Mouse (Mus musculus) brain, embryonic 14.5 days (tissue): ENCODE data around the gene Synpr. TPM values are rescaled to one million over a fixed set of nuclear protein-coding genes. Genes with fewer than 3 reads are reported as not detected.

Source experiments
- DNase-seq: peaks from one replicate; pipeline ENCODE4 v3.0.0-alpha.2; 2011; ENCODE audit warnings: low read depth
- CTCF ChIP-seq: fragments of 200-500 bp; IDR thresholded peaks from 2 replicates; pipeline ENCODE4 v1.5.1; 2012; ENCODE audit warnings: inconsistent platforms, mild to moderate bottlenecking, moderate library complexity, borderline replicate concordance; ENCODE audit not compliant: insufficient read depth, insufficient read length; ENCODE audit errors: extremely low read depth
- POLR2A ChIP-seq: fragments of 200-500 bp; IDR thresholded peaks from 2 replicates; pipeline ENCODE4 v1.6.1; 2012; ENCODE audit warnings: mild to moderate bottlenecking, inconsistent platforms, borderline replicate concordance; ENCODE audit not compliant: poor library complexity, insufficient read depth, insufficient read length, severe bottlenecking; ENCODE audit errors: extremely low read depth
- polyA plus RNA-seq: library from polyadenylated mRNA; depleted of rRNA; stranded (reverse); fragments of >200 nt; gene quantifications from 2 replicates; pipeline ENCODE4 v1.2.3, GENCODE M21; 2012

Synpr gene
- polyA plus RNA-seq, 1 experiment: 25.2 TPM

DNA sequence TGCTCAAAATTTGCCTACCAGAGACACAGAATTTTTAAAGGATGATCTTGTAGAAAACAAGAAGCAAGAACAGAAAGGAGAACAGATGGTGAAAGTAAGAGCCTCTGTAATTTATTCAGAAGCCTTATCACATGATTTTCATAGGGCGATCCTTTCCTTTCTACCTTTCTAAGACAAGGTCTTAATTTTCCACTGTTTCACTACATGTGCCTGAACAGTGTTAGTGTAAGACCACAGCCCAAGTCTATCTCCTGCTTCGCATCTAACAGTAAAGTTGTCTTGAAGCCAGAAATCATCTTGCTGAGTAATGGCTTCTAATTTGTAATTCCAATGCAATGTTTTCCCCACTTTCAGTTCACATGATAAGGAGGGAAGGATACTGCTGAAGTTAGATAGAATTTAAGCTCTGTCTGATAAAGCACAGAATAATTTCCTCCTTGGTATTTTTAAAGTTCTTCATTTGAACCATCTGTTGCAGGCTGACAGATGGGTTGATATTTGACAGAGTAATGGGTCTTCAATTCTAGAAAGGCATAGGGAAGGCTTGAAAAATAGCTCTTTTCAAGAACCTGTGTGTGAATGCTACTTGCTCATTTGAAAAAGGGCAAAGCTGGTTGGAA, 308.9 kb downstream of the Synpr start:
- TF ChIP-seq POLR2A (no peak), CTCF (no peak)
- DNase-seq: no peak

DNA sequence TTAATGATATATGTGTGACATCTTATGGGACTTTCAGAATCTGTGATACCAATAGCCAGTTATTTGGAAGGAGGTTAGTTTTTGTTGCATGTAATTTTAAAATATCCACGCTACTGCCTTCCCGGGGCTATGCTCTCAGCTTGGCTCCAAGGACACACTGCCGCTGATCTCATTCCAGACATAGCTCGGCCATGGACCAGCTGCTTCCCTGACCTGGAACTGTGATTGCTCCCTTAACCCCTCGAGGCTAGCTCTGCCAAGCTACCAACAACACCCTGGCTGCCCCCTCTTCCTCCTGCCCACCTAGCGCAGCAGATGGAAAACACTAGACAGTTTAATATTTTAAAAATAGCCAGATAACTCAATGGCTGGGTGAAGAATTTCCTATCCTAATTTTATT, 311.7 kb downstream of the Synpr start:
- TF ChIP-seq POLR2A: no peak
- TF ChIP-seq CTCF: no peak
- DNase-seq: no peak

DNA sequence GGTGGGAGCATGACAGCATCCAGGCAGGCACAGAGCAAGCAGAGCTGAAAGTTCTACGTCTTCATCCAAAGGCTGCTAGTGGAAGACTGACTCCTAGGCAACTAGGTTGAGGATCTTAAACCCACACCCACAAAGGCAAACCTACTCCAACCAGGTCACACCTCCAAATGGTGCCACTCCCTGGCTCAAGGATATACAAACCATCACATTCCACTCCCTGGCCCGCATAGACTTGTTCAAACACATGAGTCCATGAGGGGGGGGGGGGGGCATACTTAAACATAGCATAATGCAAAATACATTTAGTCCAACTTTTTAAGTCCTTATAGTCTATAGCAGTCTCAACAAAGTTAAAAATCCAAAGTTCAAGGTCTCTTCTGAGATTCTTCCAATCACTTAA, 312.6 kb downstream of the Synpr start:
- no peak for DNase-seq
- TF ChIP-seq POLR2A (no peak), CTCF (no peak)

DNA sequence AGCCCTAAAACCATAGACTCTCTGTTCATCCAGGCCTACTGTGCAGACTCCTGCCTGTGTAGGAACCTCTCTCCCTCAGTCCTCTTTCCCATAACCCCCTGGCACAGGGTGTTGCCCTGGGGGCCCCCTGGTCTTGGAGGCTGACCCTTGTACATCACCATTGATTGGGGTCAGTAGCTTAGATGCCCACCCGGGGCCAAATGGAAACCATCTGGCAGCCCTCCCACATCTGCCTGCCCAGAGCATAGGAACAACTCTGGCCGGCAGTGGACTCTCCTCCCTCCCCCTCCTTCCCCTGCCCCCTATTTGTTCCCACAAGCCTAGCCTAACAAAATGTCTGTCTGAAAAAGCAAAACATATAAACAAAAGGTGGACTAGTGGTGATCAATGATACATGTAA, 336.0 kb downstream of the Synpr start:
- no peak for DNase-seq
- TF ChIP-seq POLR2A: no peak
- no peak for TF ChIP-seq CTCF

DNA sequence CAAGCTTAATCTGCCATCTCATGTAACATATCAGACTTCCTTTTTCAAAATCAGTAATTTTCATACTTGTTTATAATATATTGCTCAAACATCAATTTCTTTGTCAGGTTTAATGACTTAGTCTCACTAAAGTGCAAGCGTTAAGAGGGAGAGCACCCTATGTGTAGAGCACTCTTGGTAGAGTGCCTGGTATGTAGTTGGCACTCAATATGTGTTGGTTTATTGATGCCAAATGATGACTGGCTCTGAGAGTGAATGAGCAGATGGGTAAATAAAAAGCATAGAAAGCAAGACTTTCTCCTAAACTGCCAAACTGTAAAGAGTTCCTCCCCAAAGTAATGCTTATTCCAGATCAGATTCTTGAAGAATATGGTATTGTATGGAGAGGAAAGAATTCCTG, 365.3 kb downstream of the Synpr start:
- peak; percentile 81 for DNase-seq

DNA sequence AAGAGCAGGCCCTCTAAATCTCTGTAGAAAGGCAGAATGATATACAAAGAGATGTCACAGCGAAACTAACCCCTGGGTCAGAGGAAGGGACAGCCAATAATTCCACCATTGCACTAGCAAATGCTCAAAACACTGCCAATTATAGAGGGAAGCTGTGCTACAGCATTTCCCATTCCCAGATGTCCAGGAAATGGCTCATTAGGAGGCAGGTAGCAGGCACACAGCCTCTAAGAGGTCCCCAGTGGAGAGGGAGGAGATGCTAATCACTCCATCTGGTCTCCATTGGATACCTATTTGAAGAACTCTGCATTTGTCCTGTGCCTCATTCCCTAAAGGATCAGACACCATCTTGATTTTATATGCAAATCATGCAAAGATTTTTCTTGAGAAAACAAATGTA, 366.5 kb downstream of the Synpr start:
- peak; percentile 80 for DNase-seq
- TF ChIP-seq POLR2A (no peak), CTCF (no peak)

More for the DNA sequence above, 365.3 kb downstream of the Synpr start:
- TF ChIP-seq CTCF: no peak
- no peak for TF ChIP-seq POLR2A

DNA sequence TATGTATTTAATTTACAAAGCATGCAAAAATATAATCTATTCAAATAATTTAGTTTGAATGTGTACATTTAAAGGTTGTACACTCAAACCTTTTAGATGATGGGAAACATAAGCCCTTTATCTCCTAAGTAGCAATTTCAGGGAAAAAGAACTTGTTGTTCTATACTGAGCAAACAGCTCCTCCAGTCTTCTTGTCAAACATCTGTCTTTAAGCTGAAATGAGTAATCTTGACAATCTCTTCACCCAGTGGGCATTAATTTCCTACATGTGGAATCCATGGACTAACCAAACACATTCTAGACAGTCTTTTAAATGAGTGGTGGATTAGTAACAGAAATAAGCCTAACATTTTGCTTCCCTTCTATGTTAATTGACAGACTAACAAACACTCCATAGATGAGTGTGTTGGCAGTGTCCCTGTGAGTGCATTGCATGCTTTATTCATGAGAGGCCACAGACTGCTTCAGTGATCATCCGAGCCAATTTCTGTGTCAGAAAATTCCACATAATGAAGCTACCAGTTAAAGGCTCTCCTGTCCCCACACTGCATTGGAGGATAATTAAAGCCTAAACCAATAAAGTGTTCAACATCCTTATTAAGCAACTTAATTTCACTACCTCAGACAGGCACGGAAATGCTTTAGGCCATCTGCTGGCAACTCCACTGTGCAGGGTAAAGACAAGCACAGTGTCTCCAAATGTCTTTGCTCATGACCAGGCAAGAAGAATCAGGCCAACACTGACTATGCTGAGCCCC, 367.1 kb downstream of the Synpr start:
- peak; percentile 96 for DNase-seq
- no peak for TF ChIP-seq POLR2A
- TF ChIP-seq CTCF: no peak
